Mouse (Mus musculus): ENCODE measurements around the gene St14. TPM values are rescaled to one million over a fixed set of nuclear protein-coding genes. Genes with fewer than 3 reads are reported as not detected.
"Not testable (repeated sequence)": the region's sequence is repeated elsewhere in the genome, so short reads cannot be mapped to it uniquely, and the experiment has no call there.

Gene St14
- polyA plus RNA-seq, 1 experiment = 0.02 TPM

GRCm38 (mm10) chr9:31070706-31071105 lies 60.9 kb downstream of the St14 start:
- Histone ChIP-seq H3K4me2 (ENCODE audit: low read depth) (no peak overlapping the region), H3K27me3 (ENCODE audit: control insufficient read depth, insufficient read depth, insufficient read length) (no peaks in the 10 kb centered on the region), H3K36me3 (ENCODE audit: control insufficient read depth, insufficient read depth) (peaks cover 11% of the 10 kb centered on the region), H3K4me3 (no peak overlapping the region), H3K79me2 (ENCODE audit: control insufficient read depth, insufficient read depth) (no peaks in the 10 kb centered on the region), H3ac (ENCODE audit: control insufficient read depth, insufficient read length) (no peak overlapping the region)
- no peak for TF ChIP-seq POLR2AphosphoS2 (IDR thresholded peaks at IDR 0.05; ENCODE audit: insufficient read length, low read depth)
- TF ChIP-seq TCF3 (IDR thresholded peaks at IDR 0.05; ENCODE audit: insufficient read length, low read depth) = no peak
- no peak for TF ChIP-seq SRF (IDR thresholded peaks at IDR 0.05; ENCODE audit: control insufficient read depth, insufficient read length, low read depth)
- no peak for TF ChIP-seq POLR2A (IDR thresholded peaks at IDR 0.05; ENCODE audit: insufficient read length, low read depth)
- TF ChIP-seq MYOG (IDR thresholded peaks at IDR 0.05; ENCODE audit: control insufficient read depth in 1 of 3, insufficient read depth in 1 of 3, insufficient read length in 2 of 3, low read depth in 2 of 3) = no peak
- no peak for TF ChIP-seq TCF12 (IDR thresholded peaks at IDR 0.05; ENCODE audit: insufficient read depth, poor library complexity, severe bottlenecking)
- TF ChIP-seq E2F4 (IDR thresholded peaks at IDR 0.05; ENCODE audit: insufficient read depth) = no peak
- TF ChIP-seq USF1 (IDR thresholded peaks at IDR 0.05; ENCODE audit: low read depth) = no peak
- no peak for TF ChIP-seq REST (IDR thresholded peaks at IDR 0.05; ENCODE audit: insufficient read depth, insufficient read length)
- no peak for TF ChIP-seq MAX (IDR thresholded peaks at IDR 0.05; ENCODE audit: low read depth)
- no peak for TF ChIP-seq CEBPB (IDR thresholded peaks at IDR 0.05; ENCODE audit: insufficient read depth, poor library complexity, severe bottlenecking)
- no peak for TF ChIP-seq MYOD1 (IDR thresholded peaks at IDR 0.05; ENCODE audit: control insufficient read depth in 1 of 3, insufficient read length in 2 of 3, low read depth in 2 of 3)

- Histone ChIP-seq H3K79me2 (ENCODE audit: control insufficient read depth, insufficient read depth) (no peaks in the 10 kb centered on the region), H3K27me3 (ENCODE audit: control insufficient read depth, insufficient read depth, insufficient read length) (no peaks in the 10 kb centered on the region), H3K4me3 (no peak overlapping the region), H3ac (ENCODE audit: control insufficient read depth, insufficient read length) (no peak overlapping the region), H3K4me2 (ENCODE audit: low read depth) (no peak overlapping the region), H3K36me3 (ENCODE audit: control insufficient read depth, insufficient read depth) (peaks cover 7% of the 10 kb centered on the region)
- TF ChIP-seq CEBPB (IDR thresholded peaks at IDR 0.05; ENCODE audit: insufficient read depth, poor library complexity, severe bottlenecking) (no peak), POLR2A (IDR thresholded peaks at IDR 0.05; ENCODE audit: insufficient read length, low read depth) (no peak), SRF (IDR thresholded peaks at IDR 0.05; ENCODE audit: control insufficient read depth, insufficient read length, low read depth) (no peak), MAX (IDR thresholded peaks at IDR 0.05; ENCODE audit: low read depth) (no peak)
Measured at GRCm38 (mm10) chr9:31058723-31059122, 72.9 kb downstream of the St14 start.

- H3K27me3 ChIP-seq (ENCODE audit: control insufficient read depth, insufficient read depth, insufficient read length) = not testable (repeated sequence)
Measured at GRCm38 (mm10) chr9:31051509-31051908, 80.1 kb downstream of the St14 start.

GRCm38 (mm10) chr9:31050208-31050607 lies 81.4 kb downstream of the St14 start:
- Histone ChIP-seq H3K79me2 (ENCODE audit: control insufficient read depth, insufficient read depth) (no peaks in the 10 kb centered on the region), H3ac (ENCODE audit: control insufficient read depth, insufficient read length) (no peak overlapping the region), H3K27me3 (ENCODE audit: control insufficient read depth, insufficient read depth, insufficient read length) (no peaks in the 10 kb centered on the region), H3K36me3 (ENCODE audit: control insufficient read depth, insufficient read depth) (no peaks in the 10 kb centered on the region), H3K4me3 (no peak overlapping the region), H3K4me2 (ENCODE audit: low read depth) (no peak overlapping the region)
- TF ChIP-seq TCF3 (IDR thresholded peaks at IDR 0.05; ENCODE audit: insufficient read length, low read depth) = no peak
- TF ChIP-seq POLR2A (IDR thresholded peaks at IDR 0.05; ENCODE audit: insufficient read length, low read depth) = no peak
- no peak for TF ChIP-seq MAX (IDR thresholded peaks at IDR 0.05; ENCODE audit: low read depth)
- no peak for TF ChIP-seq SRF (IDR thresholded peaks at IDR 0.05; ENCODE audit: control insufficient read depth, insufficient read length, low read depth)
- TF ChIP-seq REST (IDR thresholded peaks at IDR 0.05; ENCODE audit: insufficient read depth, insufficient read length) = no peak
- TF ChIP-seq TCF12 (IDR thresholded peaks at IDR 0.05; ENCODE audit: insufficient read depth, poor library complexity, severe bottlenecking) = no peak
- no peak for TF ChIP-seq MYOD1 (IDR thresholded peaks at IDR 0.05; ENCODE audit: control insufficient read depth in 1 of 3, insufficient read length in 2 of 3, low read depth in 2 of 3)
- no peak for TF ChIP-seq MYOG (IDR thresholded peaks at IDR 0.05; ENCODE audit: control insufficient read depth in 1 of 3, insufficient read depth in 1 of 3, insufficient read length in 2 of 3, low read depth in 2 of 3)
- TF ChIP-seq USF1 (IDR thresholded peaks at IDR 0.05; ENCODE audit: low read depth) = no peak
- no peak for TF ChIP-seq CEBPB (IDR thresholded peaks at IDR 0.05; ENCODE audit: insufficient read depth, poor library complexity, severe bottlenecking)
- no peak for TF ChIP-seq E2F4 (IDR thresholded peaks at IDR 0.05; ENCODE audit: insufficient read depth)
- TF ChIP-seq POLR2AphosphoS2 (IDR thresholded peaks at IDR 0.05; ENCODE audit: insufficient read length, low read depth) = no peak

More at GRCm38 (mm10) chr9:31051509-31051908, 80.1 kb downstream of the St14 start:
- not testable (repeated sequence) for H3K4me3 ChIP-seq; H3ac ChIP-seq (ENCODE audit: control insufficient read depth, insufficient read length); H3K4me2 ChIP-seq (ENCODE audit: low read depth); H3K36me3 ChIP-seq (ENCODE audit: control insufficient read depth, insufficient read depth); H3K79me2 ChIP-seq (ENCODE audit: control insufficient read depth, insufficient read depth)

Other genes with a start within 250 kb of the St14 start
- not detected for gene Adamts15, start 209.4 kb downstream of the St14 start, polyA plus RNA-seq (2012; fragmentation: generic; extraction: Trizol)
- not detected for gene Adamts8, start 189.3 kb downstream of the St14 start, polyA plus RNA-seq (2012; fragmentation: generic; extraction: Trizol)
- 4.0 TPM for gene Zbtb44, start 101.2 kb downstream of the St14 start, polyA plus RNA-seq (2012; fragmentation: generic; extraction: Trizol)
- 65.7 TPM for gene Aplp2, start 80.0 kb upstream of the St14 start, polyA plus RNA-seq (2012; fragmentation: generic; extraction: Trizol)
- gene Prdm10, start 148.7 kb upstream of the St14 start, polyA plus RNA-seq (2012; fragmentation: generic; extraction: Trizol) = 1.9 TPM